Mouse (Mus musculus) adrenal gland, adult 8-10 months (tissue): ENCODE measurements around the gene Acbd4. TPM values are rescaled to one million over a fixed set of nuclear protein-coding genes. Genes with fewer than 3 reads are reported as not detected.
A peak's percentile ranks its signal among the peaks of the same experiment; 100 is the strongest.

Source experiments
- DNase-seq: peaks from one replicate; pipeline ENCODE4 v3.0.0; 2022
- total RNA-seq, 4 experiments: library from RNA; stranded (reverse); gene quantifications; 2 replicates each; pipeline ENCODE4 v1.2.4; 2022

Gene Acbd4
- total RNA-seq, 4 experiments from 2014 or later, result 114 to 181 (median 146) TPM

GRCm38 (mm10) chr11:103093306-103093705, 8.2 kb upstream of the Acbd4 start:
- no peak for DNase-seq

GRCm38 (mm10) chr11:103093862-103094833, 7.3 kb upstream of the Acbd4 start:
- DNase-seq, result peak; percentile 72

DNA sequence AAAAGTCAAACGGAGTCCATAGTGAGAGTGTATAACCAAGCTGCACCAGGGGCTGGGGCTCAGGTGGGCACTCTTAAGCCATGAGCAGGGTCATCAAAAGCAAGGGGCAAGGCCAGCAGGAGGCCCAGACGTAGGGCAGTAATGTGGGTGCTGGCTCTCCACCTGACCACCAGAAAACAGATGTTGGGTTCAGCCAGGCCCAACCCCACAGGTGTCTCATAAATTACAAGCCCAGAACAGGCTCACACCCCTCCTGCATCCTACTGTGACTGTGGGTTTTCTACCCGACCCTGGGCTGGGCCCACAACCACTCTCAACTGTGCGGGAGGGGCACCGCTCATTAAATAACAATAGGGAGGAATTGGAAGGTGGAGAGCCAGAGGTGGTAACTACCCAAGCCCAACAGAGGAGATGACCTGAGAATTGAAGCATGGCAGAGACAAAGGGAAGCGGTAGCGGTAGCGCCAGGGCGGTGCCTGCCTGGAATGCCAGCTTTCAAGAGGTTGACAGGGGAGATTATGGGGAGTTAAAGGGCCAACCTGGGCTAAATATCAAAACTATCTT, 6.3 kb upstream of the Acbd4 start:
- no peak for DNase-seq

DNA sequence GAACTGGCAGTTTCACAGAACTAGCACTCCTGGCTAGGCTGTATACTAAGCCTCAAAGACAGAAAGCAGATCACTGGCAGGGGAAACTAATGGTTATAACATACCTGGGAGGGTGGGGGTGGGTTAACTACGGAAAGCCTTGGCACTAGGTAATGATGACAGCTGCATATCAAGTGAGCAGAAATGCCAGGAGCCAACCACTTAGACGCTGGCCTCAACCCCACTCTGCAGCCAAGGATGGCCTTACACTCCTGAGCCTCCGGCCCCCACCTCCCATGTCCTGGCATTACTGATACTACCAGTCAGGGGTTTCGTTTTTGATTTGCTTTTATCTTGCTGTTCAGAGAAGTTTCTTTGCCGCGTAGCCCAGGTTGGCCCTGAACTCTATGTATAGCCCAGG, 5.7 kb upstream of the Acbd4 start:
- no peak for DNase-seq

GRCm38 (mm10) chr11:103096979-103097894, 4.2 kb upstream of the Acbd4 start:
- no peak for DNase-seq

GRCm38 (mm10) chr11:103098531-103099190, 2.8 kb upstream of the Acbd4 start:
- no peak for DNase-seq

GRCm38 (mm10) chr11:103099352-103099940, 2.0 kb upstream of the Acbd4 start:
- DNase-seq, result no peak

- no peak for DNase-seq
Measured at GRCm38 (mm10) chr11:103100361-103100760, 1.1 kb upstream of the Acbd4 start.

- DNase-seq, result peak; percentile 74
Measured at GRCm38 (mm10) chr11:103101866-103102501, 502 bp downstream of the Acbd4 start.

DNA sequence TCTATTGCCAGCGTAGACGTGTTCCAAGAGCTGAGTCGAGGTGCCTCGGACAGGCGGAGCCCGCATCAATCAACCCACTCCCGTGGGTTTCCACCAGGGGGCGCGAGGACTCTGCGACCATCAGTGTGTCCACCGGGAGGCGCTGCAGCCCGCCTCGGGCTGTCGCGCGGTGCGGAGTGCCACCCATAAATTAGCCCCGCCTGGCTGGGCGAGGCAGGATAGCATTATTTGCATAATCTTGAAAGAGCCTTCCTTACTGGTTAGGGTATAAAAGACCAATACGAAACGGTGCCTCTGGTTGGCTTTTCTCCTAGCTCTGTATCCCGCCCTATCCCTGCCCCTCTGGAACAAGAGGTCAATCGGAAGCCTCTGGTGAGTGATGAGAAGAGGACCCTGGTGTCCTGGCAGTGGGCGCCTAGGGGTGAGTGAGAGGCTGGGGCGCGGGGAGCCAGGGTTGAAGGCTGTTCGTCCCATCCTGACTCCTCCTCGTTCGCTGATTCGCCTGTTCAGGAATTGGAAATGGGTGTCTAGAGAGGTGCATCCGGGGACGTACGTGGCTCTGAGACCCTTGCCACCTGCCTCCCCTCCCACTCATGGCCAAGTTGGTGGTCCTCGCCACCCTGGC, 1.4 kb downstream of the Acbd4 start:
- peak; percentile 97 for DNase-seq

DNA sequence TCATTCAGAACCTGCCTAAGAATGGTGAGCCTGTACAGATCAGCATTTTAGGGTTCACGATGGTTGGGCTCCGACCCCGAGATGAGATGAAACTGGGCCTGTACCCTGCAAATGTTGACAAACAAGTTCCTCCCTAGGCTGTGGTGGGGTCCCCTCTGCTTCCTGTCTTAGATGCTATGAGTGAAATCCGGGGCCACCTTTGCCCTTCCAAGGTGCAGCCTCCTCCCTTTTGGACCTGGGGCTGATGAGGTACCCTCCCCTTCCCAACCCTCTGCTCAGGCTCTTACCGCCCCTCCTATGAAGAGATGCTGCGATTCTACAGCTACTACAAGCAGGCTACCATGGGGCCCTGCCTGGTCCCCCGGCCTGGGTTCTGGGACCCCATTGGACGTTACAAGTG, 2.1 kb downstream of the Acbd4 start:
- no peak for DNase-seq

DNA sequence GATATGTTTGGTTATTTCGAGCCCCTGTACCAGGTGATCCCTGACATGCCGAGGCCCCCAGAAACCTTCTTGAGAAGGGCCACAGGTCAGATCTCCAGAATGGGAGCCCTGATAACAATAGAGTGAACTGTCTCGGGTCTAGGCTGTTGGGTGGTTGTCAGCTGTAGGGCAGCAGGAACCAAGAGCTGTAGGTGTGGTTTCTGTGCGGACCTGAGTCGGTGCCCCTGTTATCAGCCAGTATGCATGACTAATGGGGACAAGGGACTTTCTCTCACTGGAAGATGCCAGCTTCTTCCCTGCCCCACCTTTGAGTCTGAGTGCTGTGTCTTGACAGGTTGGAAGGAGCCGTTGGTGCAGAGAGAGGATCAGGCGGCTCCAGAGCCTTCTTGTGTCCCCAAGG, 3.0 kb downstream of the Acbd4 start:
- no peak for DNase-seq

GRCm38 (mm10) chr11:103105180-103105725, 3.8 kb downstream of the Acbd4 start:
- DNase-seq, result no peak

DNA sequence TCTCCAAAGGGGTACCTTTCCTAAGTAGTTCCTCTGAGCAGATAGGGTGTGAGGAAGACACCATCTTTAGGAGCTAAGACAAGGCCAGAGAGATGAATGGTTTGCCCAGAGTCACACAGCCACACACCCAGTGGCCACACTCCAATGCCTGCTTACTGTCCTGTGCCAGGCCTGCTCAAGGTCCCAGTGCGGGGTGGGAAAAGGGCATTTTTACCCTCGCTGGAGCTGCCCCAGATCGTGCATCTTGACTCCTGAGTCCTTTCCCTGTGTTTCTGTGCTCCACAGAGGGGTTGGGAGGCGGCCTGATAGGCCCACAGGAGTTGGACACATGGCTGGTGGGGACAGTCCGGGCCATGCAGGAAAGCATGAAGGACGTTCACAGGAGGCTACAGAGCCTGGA, 4.3 kb downstream of the Acbd4 start:
- DNase-seq, result no peak

- no peak for DNase-seq
Measured at GRCm38 (mm10) chr11:103106386-103106785, 4.9 kb downstream of the Acbd4 start.

DNA sequence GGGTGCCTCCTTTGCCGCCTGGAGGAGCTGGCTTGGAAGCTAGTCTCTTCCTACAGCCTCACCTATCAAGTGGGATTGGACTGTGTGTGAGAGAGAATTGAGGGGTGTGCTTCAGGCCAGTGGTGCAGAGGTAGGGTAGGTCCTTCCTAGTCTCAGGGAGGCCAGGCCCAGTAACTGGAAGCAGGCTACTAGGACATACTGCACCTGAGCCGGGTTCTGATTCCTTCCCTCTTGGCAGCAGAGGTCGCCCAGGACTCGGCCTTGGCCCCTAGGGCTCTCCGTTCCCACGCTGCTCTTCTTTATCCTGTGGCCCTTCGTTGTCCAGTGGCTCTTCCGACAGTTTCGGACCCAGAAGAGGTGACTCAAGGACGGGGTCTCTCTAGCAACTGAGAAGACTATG, 9.8 kb downstream of the Acbd4 start:
- no peak for DNase-seq

GRCm38 (mm10) chr11:103111881-103112551, 10.5 kb downstream of the Acbd4 start:
- DNase-seq, result peak; percentile 84

DNA sequence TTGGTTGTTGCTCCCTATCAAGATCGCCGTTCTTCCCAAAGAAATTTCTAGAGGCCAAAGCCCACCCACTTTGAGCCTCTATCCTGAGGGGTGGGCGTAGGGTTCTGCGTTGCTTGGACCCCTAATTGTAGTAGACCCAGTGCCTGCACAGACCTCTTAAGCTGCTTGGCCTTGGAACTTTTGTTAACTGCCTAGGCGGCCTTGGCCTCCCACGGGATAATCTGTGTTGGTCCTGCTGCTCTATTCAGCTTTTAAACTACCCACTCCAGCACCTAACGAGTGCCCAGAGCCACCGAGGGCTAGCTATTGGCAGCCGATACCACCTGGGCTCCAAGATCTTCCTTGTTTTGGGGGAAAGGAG, 11.1 kb downstream of the Acbd4 start:
- DNase-seq, result no peak

DNA sequence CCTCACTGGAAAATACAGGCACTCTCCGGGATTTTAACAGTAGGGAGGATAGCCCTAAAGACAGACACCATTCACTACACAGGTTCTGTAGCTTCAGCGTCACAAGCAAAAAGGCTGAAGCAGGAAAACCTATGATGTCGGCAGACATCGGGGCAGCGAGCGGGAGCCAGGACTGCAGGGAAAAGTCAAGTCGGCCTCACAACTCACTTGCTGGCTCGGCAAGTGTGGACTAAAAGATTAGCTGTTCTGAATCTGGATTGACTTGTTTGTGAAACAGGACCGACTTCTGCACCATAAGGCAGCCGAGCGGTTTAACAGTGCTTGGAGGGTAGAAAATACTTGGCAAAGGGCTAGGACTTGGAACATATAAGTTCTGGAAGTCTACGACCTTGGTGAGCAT, 11.5 kb downstream of the Acbd4 start:
- no peak for DNase-seq

GRCm38 (mm10) chr11:103113771-103114170, 12.3 kb downstream of the Acbd4 start:
- DNase-seq, result no peak
